Mouse (Mus musculus): ENCODE measurements around the gene Pdzd7.

Gene Pdzd7

GRCm38 (mm10) chr19:45030746-45031693, 14.5 kb downstream of the Pdzd7 start:
- peak; percentile 83 to 88 for DNase-seq (ENCODE audit: low spot score in 2 of 2)

- no peak for DNase-seq (ENCODE audit: low spot score in 2 of 2)
These were observed 15.4 kb downstream of the Pdzd7 start for GRCm38 (mm10) chr19:45030111-45030510.

GRCm38 (mm10) chr19:45029571-45029970, 15.9 kb downstream of the Pdzd7 start:
- DNase-seq (ENCODE audit: low spot score in 2 of 2): no peak

- DNase-seq (ENCODE audit: low spot score in 2 of 2): no peak
These were observed 16.8 kb downstream of the Pdzd7 start for GRCm38 (mm10) chr19:45028746-45029145.

- no peak for DNase-seq (ENCODE audit: low spot score in 2 of 2)
These were observed 17.7 kb downstream of the Pdzd7 start for GRCm38 (mm10) chr19:45027848-45028247.

GRCm38 (mm10) chr19:45026958-45027670, 18.4 kb downstream of the Pdzd7 start:
- no peak for DNase-seq (ENCODE audit: low spot score in 2 of 2)

GRCm38 (mm10) chr19:45025937-45026568, 19.5 kb downstream of the Pdzd7 start:
- DNase-seq (ENCODE audit: low spot score in 2 of 2): no peak

- no peak for DNase-seq (ENCODE audit: low spot score in 2 of 2)
These were observed 20.7 kb downstream of the Pdzd7 start for GRCm38 (mm10) chr19:45024775-45025174.

- DNase-seq (ENCODE audit: low spot score in 2 of 2): no peak
These were observed 21.5 kb downstream of the Pdzd7 start for GRCm38 (mm10) chr19:45023993-45024392.

- no peak for DNase-seq (ENCODE audit: low spot score in 2 of 2)
These were observed 24.2 kb downstream of the Pdzd7 start for GRCm38 (mm10) chr19:45021362-45021761.

- DNase-seq (ENCODE audit: low spot score in 2 of 2): no peak
These were observed 25.2 kb downstream of the Pdzd7 start for GRCm38 (mm10) chr19:45020348-45020747.

- DNase-seq (ENCODE audit: low spot score in 2 of 2): peak in 1 of 2 experiments; percentile 61
These were observed 27.1 kb downstream of the Pdzd7 start for GRCm38 (mm10) chr19:45018351-45018831.

- DNase-seq (ENCODE audit: low spot score in 2 of 2): peak; percentile 88
These were observed 27.6 kb downstream of the Pdzd7 start for GRCm38 (mm10) chr19:45017909-45018308.

GRCm38 (mm10) chr19:45017216-45017771, 28.2 kb downstream of the Pdzd7 start:
- peak; percentile 86 to 89 for DNase-seq (ENCODE audit: low spot score in 2 of 2)

GRCm38 (mm10) chr19:45016341-45017215, 28.9 kb downstream of the Pdzd7 start:
- DNase-seq (ENCODE audit: low spot score in 2 of 2): peak; percentile 83 to 85

- DNase-seq (ENCODE audit: low spot score in 2 of 2): peak in 1 of 2 experiments; percentile 64
These were observed 29.8 kb downstream of the Pdzd7 start for GRCm38 (mm10) chr19:45015518-45016281.

GRCm38 (mm10) chr19:45014981-45015402, 30.5 kb downstream of the Pdzd7 start:
- DNase-seq (ENCODE audit: low spot score in 2 of 2): no peak

GRCm38 (mm10) chr19:45014335-45014971, 31.1 kb downstream of the Pdzd7 start, which contains the start of gene Lzts2:
Lzts2 (plus strand) TSS chr19:45014414.
- no peak for DNase-seq (ENCODE audit: low spot score in 2 of 2)

GRCm38 (mm10) chr19:45013581-45014225, 31.8 kb downstream of the Pdzd7 start:
- DNase-seq (ENCODE audit: low spot score in 2 of 2): no peak

All from right cerebral cortex, postnatal 10 days (tissue).